Mouse (Mus musculus) adrenal gland, adult 8-10 months (tissue): ENCODE results near the gene Rrbp1. TPM values are rescaled to one million over a fixed set of nuclear protein-coding genes. Genes with fewer than 3 reads are reported as not detected.

Experiments
- DNase-seq: peaks from one replicate; pipeline ENCODE4 v3.0.0; 2022
- total RNA-seq, 4 experiments: library from RNA; stranded (reverse); gene quantifications; 2 replicates each; pipeline ENCODE4 v1.2.4; 2022

Gene Rrbp1
- total RNA-seq, 4 experiments from 2014 or later, result 162 to 238 (median 209) TPM

- DNase-seq, result no peak
These were observed 57.1 kb downstream of the Rrbp1 start for GRCm38 (mm10) chr2:143953944-143954343.

- no peak for DNase-seq
These were observed 59.3 kb downstream of the Rrbp1 start for GRCm38 (mm10) chr2:143951546-143952315.

GRCm38 (mm10) chr2:143951028-143951420 lies 60.0 kb downstream of the Rrbp1 start:
- DNase-seq, result no peak

GRCm38 (mm10) chr2:143950290-143951027 lies 60.6 kb downstream of the Rrbp1 start:
- DNase-seq, result no peak

GRCm38 (mm10) chr2:143949217-143949616 lies 61.8 kb downstream of the Rrbp1 start:
- DNase-seq, result no peak

- DNase-seq, result no peak
These were observed 62.6 kb downstream of the Rrbp1 start for GRCm38 (mm10) chr2:143948416-143948815.

- DNase-seq, result no peak
These were observed 63.1 kb downstream of the Rrbp1 start for GRCm38 (mm10) chr2:143947981-143948380.

- DNase-seq, result no peak
These were observed 64.7 kb downstream of the Rrbp1 start for GRCm38 (mm10) chr2:143946399-143946798.

GRCm38 (mm10) chr2:143945466-143946075 lies 65.5 kb downstream of the Rrbp1 start:
- peak; percentile 24 for DNase-seq

- DNase-seq, result no peak
These were observed 66.3 kb downstream of the Rrbp1 start for GRCm38 (mm10) chr2:143944796-143945195.

- no peak for DNase-seq
These were observed 70.7 kb downstream of the Rrbp1 start for GRCm38 (mm10) chr2:143940406-143940805.

- peak; percentile 25 for DNase-seq
These were observed 73.2 kb downstream of the Rrbp1 start for GRCm38 (mm10) chr2:143937861-143938260.

- no peak for DNase-seq
These were observed 76.6 kb downstream of the Rrbp1 start for GRCm38 (mm10) chr2:143934439-143934838.

GRCm38 (mm10) chr2:143933516-143933915 lies 77.5 kb downstream of the Rrbp1 start:
- DNase-seq, result no peak

GRCm38 (mm10) chr2:143932340-143932873 lies 78.7 kb downstream of the Rrbp1 start:
- DNase-seq, result no peak

GRCm38 (mm10) chr2:143929607-143930311 lies 81.3 kb downstream of the Rrbp1 start:
- DNase-seq, result no peak

- DNase-seq, result no peak
These were observed 85.2 kb downstream of the Rrbp1 start for GRCm38 (mm10) chr2:143925826-143926225.

- peak; percentile 42 for DNase-seq
These were observed 87.0 kb downstream of the Rrbp1 start for GRCm38 (mm10) chr2:143924085-143924484.

- DNase-seq, result no peak
These were observed 92.1 kb downstream of the Rrbp1 start for GRCm38 (mm10) chr2:143918831-143919502.

- DNase-seq, result no peak
These were observed 93.4 kb downstream of the Rrbp1 start for GRCm38 (mm10) chr2:143917622-143918021.

GRCm38 (mm10) chr2:143916229-143916628 lies 94.8 kb downstream of the Rrbp1 start:
- DNase-seq, result peak; percentile 36
